ENCODE assay signal across 14 mouse cellular contexts in genomic region chr2:34253111-34253510, GRCm38 (mm10).
DNase-seq lines count a peak whose midpoint lies in the region; ATAC-seq lines count a peak whose summit lies in the region.
"Had no signal": no experiment of that assay in that cellular context is flagged by ENCODE, and none has a peak within 500 bp of the region (broad histone marks: within the 10 kb centered on the region; RNA-seq: fewer than 3 reads in every experiment).

No protein-coding gene starts in this region.

- no peak overlapping the region for H3K4me3 ChIP-seq in kidney, embryonic 16.5 days (ENCODE audit: low read length)
- H3K4me3 ChIP-seq in neural tube, embryonic 11.5 days (ENCODE audit: low read depth, low read length): no peak overlapping the region
- no peak overlapping the region for H3K4me3 ChIP-seq in liver, embryonic 11.5 days (ENCODE audit: low read depth, low read length)

- no peak for ATAC-seq in kidney, embryonic 16.5 days (ENCODE audit: low FRiP score, low TSS enrichment)
- no peak for ATAC-seq in neural tube, embryonic 11.5 days (ENCODE audit: insufficient read depth, low FRiP score, low TSS enrichment)
- ATAC-seq in liver, embryonic 11.5 days (replicated peaks; ENCODE audit: low FRiP score): no peak

- DNase-seq in embryo, embryonic 10.5 days (ENCODE audit: low spot score): peak; percentile 36
- no peak for DNase-seq in embryo, embryonic 9.5 days (ENCODE audit: extremely low spot score)
- no peak for DNase-seq in kidney, adult 8-10 months
- no peak for DNase-seq in neural tube, embryonic 11.5 days (ENCODE audit: low spot score)
- DNase-seq in neural tube, embryonic 10.5 days (ENCODE audit: extremely low spot score, low spot score): no peak
- DNase-seq in liver, embryonic 11.5 days (ENCODE audit: low spot score): no peak
- DNase-seq in right cerebral cortex, postnatal 25 days: no peak
- DNase-seq: cerebellum, adult 11-12 months; gastrocnemius, postnatal 25 days; heart, postnatal 36 days; kidney, adult 11 months had no signal

- no peaks in the 10 kb centered on the region for H3K36me3 ChIP-seq in kidney, embryonic 16.5 days (ENCODE audit: insufficient read depth, low read length)
- no peaks in the 10 kb centered on the region for H3K36me3 ChIP-seq in neural tube, embryonic 11.5 days (ENCODE audit: control insufficient read depth, insufficient read depth, low read length)
- no peaks in the 10 kb centered on the region for H3K36me3 ChIP-seq in liver, embryonic 11.5 days (ENCODE audit: control insufficient read depth, insufficient read depth, low read length)

- H3K27me3 ChIP-seq in kidney, embryonic 16.5 days (ENCODE audit: insufficient read depth, low read length): no peaks in the 10 kb centered on the region
- H3K27me3 ChIP-seq in neural tube, embryonic 11.5 days (ENCODE audit: control insufficient read depth, insufficient read depth, low read length): no peaks in the 10 kb centered on the region
- H3K27me3 ChIP-seq in liver, embryonic 11.5 days (replicated peaks; ENCODE audit: control insufficient read depth, insufficient read depth, low read length): no peaks in the 10 kb centered on the region

- peak overlapping the region; percentile 56; the same call in 1 of the 2 replicates for H3K27ac ChIP-seq in kidney, embryonic 16.5 days (ENCODE audit: low read length)
- H3K27ac ChIP-seq in neural tube, embryonic 11.5 days (ENCODE audit: low read depth, low read length): 0 out of 2 replicates have a peak overlapping the region, but pooled peaks have one; percentile 49
- H3K27ac ChIP-seq in liver, embryonic 11.5 days (ENCODE audit: low read depth, low read length): no peak overlapping the region
- H3K27ac ChIP-seq: macrophage had no signal

- H3K4me2 ChIP-seq in kidney, embryonic 16.5 days (replicated peaks; ENCODE audit: low read depth, low read length): no peak overlapping the region
- no peak overlapping the region for H3K4me2 ChIP-seq in neural tube, embryonic 11.5 days (ENCODE audit: low read depth)
- H3K4me2 ChIP-seq in liver, embryonic 11.5 days: no peak overlapping the region
- H3K4me2 ChIP-seq: heart, embryonic 11.5 days had no signal

- no peak overlapping the region for H3K9ac ChIP-seq in kidney, embryonic 16.5 days (replicated peaks; ENCODE audit: low read length)
- H3K9ac ChIP-seq in neural tube, embryonic 11.5 days (ENCODE audit: low read length): no peak overlapping the region
- H3K9ac ChIP-seq in liver, embryonic 11.5 days (ENCODE audit: low read depth, low read length): no peak overlapping the region

- H3K9me3 ChIP-seq in kidney, embryonic 16.5 days (ENCODE audit: low read length): no peaks in the 10 kb centered on the region
- H3K9me3 ChIP-seq in neural tube, embryonic 11.5 days (ENCODE audit: control insufficient read depth, low read length): no peaks in the 10 kb centered on the region
- H3K9me3 ChIP-seq in liver, embryonic 11.5 days (ENCODE audit: control insufficient read depth, low read length): no peaks in the 10 kb centered on the region

- H3K4me1 ChIP-seq in kidney, embryonic 16.5 days (ENCODE audit: insufficient read depth, low read length): peaks cover 41% of the 10 kb centered on the region
- H3K4me1 ChIP-seq in neural tube, embryonic 11.5 days (ENCODE audit: control insufficient read depth, insufficient read depth, low read length): peaks cover 23% of the 10 kb centered on the region
- H3K4me1 ChIP-seq in liver, embryonic 11.5 days (replicated peaks; ENCODE audit: control insufficient read depth, insufficient read depth, low read length): peaks cover 4% of the 10 kb centered on the region; the same call in 1 of the 2 replicates

- 2% methylated on average over 1 of the region's 1 CpGs for WGBS in kidney, embryonic 16.5 days
- WGBS in neural tube, embryonic 11.5 days: 13% methylated on average over 1 of the region's 1 CpGs
- WGBS in liver, embryonic 11.5 days: 43% methylated on average over 1 of the region's 1 CpGs
